Mouse (Mus musculus): ENCODE measurements around the gene Spop. TPM values are rescaled to one million over a fixed set of nuclear protein-coding genes. Genes with fewer than 3 reads are reported as not detected.
"Not testable (repeated sequence)": the region's sequence is repeated elsewhere in the genome, so short reads cannot be mapped to it uniquely, and the experiment has no call there.

Gene Spop
- polyA plus RNA-seq, 1 experiment from 2014 or later = 103 TPM

GRCm38 (mm10) chr11:95494374-95494773 lies 80.5 kb downstream of the Spop start:
- Histone ChIP-seq H3K36me3 (peaks cover 61% of the 10 kb centered on the region), H3K27ac (no peak overlapping the region), H3K4me3 (no peak overlapping the region), H3K27me3 (ENCODE audit: insufficient read depth, poor library complexity, severe bottlenecking) (no peaks in the 10 kb centered on the region), H3K4me1 (peaks cover 10% of the 10 kb centered on the region), H3K9me3 (no peaks in the 10 kb centered on the region)
- no peak for DNase-seq (ENCODE audit: low spot score)
- 77% methylated on average over 3 of the region's 3 CpGs for WGBS

DNA sequence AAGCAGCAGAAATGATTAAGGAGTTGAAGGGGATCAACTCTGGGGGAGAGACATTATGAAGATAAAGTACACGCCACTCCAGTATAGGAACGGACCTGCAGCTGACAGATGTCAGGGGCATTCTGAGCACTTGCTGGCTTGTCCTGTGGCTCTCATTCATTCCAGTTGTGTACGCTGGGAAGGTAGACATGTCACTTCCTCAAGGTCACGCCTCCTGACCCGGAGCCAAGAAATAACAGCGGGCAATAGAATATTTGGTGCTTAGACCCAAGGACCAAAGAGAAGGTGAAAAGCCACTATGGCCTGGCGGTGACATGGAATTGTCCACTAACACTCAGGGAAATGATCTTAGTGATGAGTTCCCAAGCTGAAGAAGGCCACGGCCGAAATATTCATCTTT lies 82.0 kb downstream of the Spop start:
- H3K9me3 ChIP-seq = no peaks in the 10 kb centered on the region
- no peak for DNase-seq (ENCODE audit: low spot score)
- H3K36me3 ChIP-seq = peaks cover 48% of the 10 kb centered on the region
- no peak overlapping the region for H3K27ac ChIP-seq
- no peaks in the 10 kb centered on the region; the same call in 1 of the 2 replicates for H3K4me1 ChIP-seq
- H3K4me3 ChIP-seq = no peak overlapping the region
- H3K27me3 ChIP-seq (ENCODE audit: insufficient read depth, poor library complexity, severe bottlenecking) = no peaks in the 10 kb centered on the region
- 86% methylated on average over 9 of the region's 9 CpGs for WGBS

GRCm38 (mm10) chr11:95497921-95498320 lies 84.0 kb downstream of the Spop start:
- Histone ChIP-seq H3K4me3 (no peak overlapping the region), H3K36me3 (peaks cover 32% of the 10 kb centered on the region), H3K27me3 (ENCODE audit: insufficient read depth, poor library complexity, severe bottlenecking) (no peaks in the 10 kb centered on the region), H3K9me3 (no peaks in the 10 kb centered on the region), H3K4me1 (no peaks in the 10 kb centered on the region), H3K27ac (no peak overlapping the region)
- WGBS = 92% methylated on average over 5 of the region's 5 CpGs
- no peak for DNase-seq (ENCODE audit: low spot score)

GRCm38 (mm10) chr11:95500412-95500811 lies 86.5 kb downstream of the Spop start:
- WGBS = 39% methylated on average over 4 of the region's 4 CpGs
- H3K36me3 ChIP-seq = peaks cover 13% of the 10 kb centered on the region; the same call in 1 of the 2 replicates
- H3K27ac ChIP-seq = no peak overlapping the region
- peaks cover 10% of the 10 kb centered on the region for H3K4me1 ChIP-seq
- no peak overlapping the region for H3K4me3 ChIP-seq
- H3K27me3 ChIP-seq (ENCODE audit: insufficient read depth, poor library complexity, severe bottlenecking) = no peaks in the 10 kb centered on the region
- H3K9me3 ChIP-seq = no peaks in the 10 kb centered on the region
- no peak for DNase-seq (ENCODE audit: low spot score)

DNA sequence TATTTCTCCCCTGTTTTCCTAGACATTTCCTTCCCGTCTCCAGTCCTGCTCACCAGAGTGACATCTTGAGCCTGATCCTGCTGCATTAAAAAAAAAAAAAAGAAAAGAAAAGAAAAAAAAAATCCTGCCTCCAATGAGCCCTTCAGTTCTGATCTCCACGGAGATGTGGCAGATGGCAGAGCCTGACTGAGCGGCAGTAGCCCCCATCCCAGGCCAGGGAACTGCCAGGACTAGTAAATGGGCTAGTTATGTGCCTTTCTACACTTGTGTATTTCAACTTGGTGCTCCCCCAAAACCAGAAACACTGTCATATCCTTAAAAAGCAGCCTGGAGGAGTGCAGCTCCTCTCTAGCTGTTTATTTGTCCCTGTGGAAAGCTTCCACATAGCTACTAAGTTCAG lies 87.0 kb downstream of the Spop start:
- Histone ChIP-seq H3K4me3 (no peak overlapping the region), H3K27ac (no peak overlapping the region), H3K27me3 (ENCODE audit: insufficient read depth, poor library complexity, severe bottlenecking) (0 out of 2 replicates have a peak, but pooled peaks cover 1% of the 10 kb centered on the region), H3K4me1 (peaks cover 10% of the 10 kb centered on the region), H3K36me3 (peaks cover 10% of the 10 kb centered on the region; the same call in 1 of the 2 replicates), H3K9me3 (no peaks in the 10 kb centered on the region)
- 50% methylated on average over 3 of the region's 3 CpGs for WGBS
- DNase-seq (ENCODE audit: low spot score) = no peak

DNA sequence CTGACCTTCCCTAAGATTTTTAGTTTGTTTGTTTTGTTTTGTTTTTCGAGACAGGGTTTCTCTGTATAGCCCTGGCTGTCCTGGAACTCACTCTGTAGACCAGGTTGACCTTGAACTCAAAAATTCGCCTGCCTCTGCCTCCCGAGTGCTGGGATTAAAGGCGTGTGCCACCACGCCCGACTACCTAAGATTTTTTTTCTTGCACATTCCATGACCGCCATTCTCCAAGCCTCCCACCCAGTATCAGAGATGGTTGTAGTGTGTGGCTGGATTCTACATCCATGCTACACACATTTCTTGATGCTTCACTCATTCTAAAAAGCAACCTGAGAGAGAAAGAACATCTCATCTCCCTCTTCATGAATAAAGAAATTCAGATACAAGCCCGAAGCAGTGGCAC lies 87.9 kb downstream of the Spop start:
- not testable (repeated sequence) for H3K36me3 ChIP-seq; H3K9me3 ChIP-seq; H3K27me3 ChIP-seq (ENCODE audit: insufficient read depth, poor library complexity, severe bottlenecking); H3K27ac ChIP-seq; H3K4me3 ChIP-seq; DNase-seq (ENCODE audit: low spot score)
- 81% methylated on average over 8 of the region's 8 CpGs for WGBS
- H3K4me1 ChIP-seq = peaks cover 10% of the 10 kb centered on the region

DNA sequence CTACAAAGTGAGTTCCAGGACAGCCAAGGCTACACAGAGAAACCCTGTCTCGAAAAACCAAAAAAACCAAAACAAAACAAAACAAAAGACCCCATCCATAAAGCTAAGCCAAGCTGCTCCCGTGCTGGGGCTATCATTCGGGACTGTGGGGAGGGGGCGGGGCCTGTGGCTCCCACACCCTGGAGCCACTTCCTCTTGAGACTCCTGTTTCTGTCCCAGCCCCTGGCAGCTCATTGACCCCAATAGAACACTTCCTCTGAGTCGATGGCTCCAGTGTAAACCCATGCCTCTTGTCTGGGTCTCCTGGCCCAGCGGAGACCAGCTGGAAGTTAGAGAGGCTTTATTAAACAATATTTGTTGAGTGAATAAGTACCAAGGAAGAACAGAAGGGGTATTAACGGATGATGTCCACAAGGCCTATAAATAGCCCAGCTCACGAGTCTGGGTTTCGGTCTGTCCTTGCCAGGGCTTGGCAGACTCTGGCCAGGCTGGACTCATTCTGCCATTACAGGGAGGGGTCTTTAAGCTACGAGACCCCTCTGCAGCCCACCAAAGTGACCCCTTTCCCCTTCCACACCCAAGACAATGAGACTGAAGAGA lies 89.8 kb downstream of the Spop start:
- Histone ChIP-seq H3K36me3 (no peaks in the 10 kb centered on the region), H3K27ac (peak overlapping the region; percentile 52), H3K9me3 (no peaks in the 10 kb centered on the region), H3K4me3 (no peak overlapping the region), H3K27me3 (ENCODE audit: insufficient read depth, poor library complexity, severe bottlenecking) (peaks cover 28% of the 10 kb centered on the region), H3K4me1 (peaks cover 24% of the 10 kb centered on the region)
- WGBS = 47% methylated on average over 10 of the region's 10 CpGs
- no peak for DNase-seq (ENCODE audit: low spot score)

- Histone ChIP-seq H3K27me3 (ENCODE audit: insufficient read depth, poor library complexity, severe bottlenecking) (peaks cover 34% of the 10 kb centered on the region), H3K27ac (peak overlapping the region; percentile 52; the same call in 1 of the 2 replicates)
Measured at GRCm38 (mm10) chr11:95504271-95504731, 90.4 kb downstream of the Spop start.

DNA sequence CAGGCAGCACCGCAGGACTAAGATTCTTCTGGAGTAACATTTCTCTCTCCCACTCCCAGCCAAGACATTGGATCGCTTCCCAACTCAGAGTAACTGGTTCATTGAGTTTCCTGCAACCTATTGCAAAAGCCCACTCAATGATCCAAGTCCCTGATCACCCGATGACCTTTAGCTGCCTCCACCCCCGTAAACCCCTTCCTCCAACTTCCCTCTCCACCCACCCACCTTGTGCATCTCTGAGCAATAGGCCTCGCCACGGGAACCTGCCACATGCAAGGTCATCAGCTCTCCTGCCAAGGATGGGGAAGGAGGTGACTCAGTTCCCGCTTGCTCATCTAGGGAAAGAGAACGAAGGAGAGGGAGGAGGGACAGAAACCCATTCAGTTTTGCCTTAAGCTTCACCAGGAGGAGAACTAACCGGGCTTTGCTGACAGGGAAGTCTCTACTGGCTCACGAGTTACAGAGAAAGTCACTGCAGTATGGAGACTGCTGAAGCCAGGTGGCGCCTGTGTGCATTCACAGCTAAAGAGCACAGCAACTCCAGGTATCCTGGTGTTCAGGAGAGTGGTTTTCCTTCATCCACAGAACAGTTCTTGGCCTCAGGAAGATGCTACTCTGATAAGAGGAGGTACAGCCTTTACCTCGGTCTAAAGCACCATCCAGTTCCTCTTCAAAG lies 93.3 kb downstream of the Spop start:
- Histone ChIP-seq H3K36me3 (no peaks in the 10 kb centered on the region), H3K9me3 (no peaks in the 10 kb centered on the region), H3K4me1 (peaks cover 24% of the 10 kb centered on the region), H3K4me3 (no peak overlapping the region), H3K27ac (no peak overlapping the region), H3K27me3 (ENCODE audit: insufficient read depth, poor library complexity, severe bottlenecking) (peaks cover 63% of the 10 kb centered on the region)
- DNase-seq (ENCODE audit: low spot score) = no peak
- WGBS = 41% methylated on average over 12 of the region's 12 CpGs

More at GRCm38 (mm10) chr11:95504271-95504731, 90.4 kb downstream of the Spop start:
- Histone ChIP-seq H3K36me3 (no peaks in the 10 kb centered on the region), H3K4me3 (no peak overlapping the region), H3K9me3 (no peaks in the 10 kb centered on the region), H3K4me1 (peaks cover 24% of the 10 kb centered on the region)
- DNase-seq (ENCODE audit: low spot score) = no peak
- 62% methylated on average over 6 of the region's 6 CpGs for WGBS

DNA sequence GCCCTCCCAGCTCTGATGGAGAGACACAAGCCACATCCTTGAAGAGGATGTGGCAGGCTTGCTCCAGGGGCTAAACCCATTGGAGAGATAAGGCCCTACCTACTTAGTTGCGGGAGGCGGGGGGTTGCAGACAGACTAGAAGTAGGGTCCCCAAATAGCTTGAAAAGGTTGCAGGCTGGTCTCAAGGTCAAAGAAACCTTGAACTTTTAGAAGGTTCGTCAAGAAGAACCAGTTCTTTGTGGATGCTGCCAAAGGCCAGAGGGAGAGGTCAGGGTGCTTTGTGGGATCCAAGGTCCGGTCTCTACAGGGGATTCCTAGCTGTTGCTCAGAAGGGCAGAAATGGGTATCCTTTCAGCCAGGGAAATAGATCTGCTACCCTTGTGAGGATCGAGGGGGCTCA lies 93.9 kb downstream of the Spop start:
- Histone ChIP-seq H3K4me1 (peaks cover 24% of the 10 kb centered on the region), H3K36me3 (no peaks in the 10 kb centered on the region), H3K4me3 (no peak overlapping the region), H3K27ac (no peak overlapping the region), H3K27me3 (ENCODE audit: insufficient read depth, poor library complexity, severe bottlenecking) (peaks cover 69% of the 10 kb centered on the region), H3K9me3 (no peaks in the 10 kb centered on the region)
- 61% methylated on average over 5 of the region's 5 CpGs for WGBS
- DNase-seq (ENCODE audit: low spot score) = no peak

GRCm38 (mm10) chr11:95508211-95508926 lies 94.5 kb downstream of the Spop start:
- Histone ChIP-seq H3K4me1 (peaks cover 26% of the 10 kb centered on the region), H3K27ac (no peak overlapping the region), H3K9me3 (no peaks in the 10 kb centered on the region), H3K27me3 (ENCODE audit: insufficient read depth, poor library complexity, severe bottlenecking) (peaks cover 74% of the 10 kb centered on the region), H3K36me3 (no peaks in the 10 kb centered on the region), H3K4me3 (no peak overlapping the region)
- WGBS = 54% methylated on average over 13 of the region's 13 CpGs
- DNase-seq (ENCODE audit: low spot score) = no peak

GRCm38 (mm10) chr11:95509126-95509717 lies 95.3 kb downstream of the Spop start:
- H3K4me1 ChIP-seq = peaks cover 27% of the 10 kb centered on the region
- no peak overlapping the region for H3K27ac ChIP-seq
- no peaks in the 10 kb centered on the region for H3K36me3 ChIP-seq
- 79% methylated on average over 6 of the region's 6 CpGs for WGBS
- peaks cover 83% of the 10 kb centered on the region for H3K27me3 ChIP-seq (ENCODE audit: insufficient read depth, poor library complexity, severe bottlenecking)
- no peaks in the 10 kb centered on the region for H3K9me3 ChIP-seq
- no peak for DNase-seq (ENCODE audit: low spot score)
- no peak overlapping the region for H3K4me3 ChIP-seq

DNA sequence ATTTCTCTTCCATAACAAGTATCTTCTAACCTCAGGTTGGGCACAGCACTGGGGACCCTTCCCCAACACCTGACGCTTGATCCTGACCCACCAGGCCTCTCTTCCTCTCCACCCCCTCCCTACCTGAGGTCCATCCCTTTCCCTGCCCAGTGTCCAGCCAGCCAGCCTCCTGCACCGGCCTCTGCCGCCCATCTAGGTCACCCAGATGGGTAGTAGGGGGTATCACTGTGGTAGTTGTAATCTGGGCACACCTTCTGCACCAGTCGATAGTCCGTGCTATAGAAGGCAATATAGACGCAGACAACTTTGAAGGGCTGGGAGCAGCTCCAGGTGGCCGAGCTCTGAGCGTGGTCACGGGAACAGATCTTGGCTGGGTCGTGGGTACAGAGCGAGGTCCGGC lies 96.8 kb downstream of the Spop start:
- 80% methylated on average over 12 of the region's 12 CpGs for WGBS
- H3K36me3 ChIP-seq = no peaks in the 10 kb centered on the region
- H3K27me3 ChIP-seq (ENCODE audit: insufficient read depth, poor library complexity, severe bottlenecking) = peaks cover 97% of the 10 kb centered on the region
- no peak for DNase-seq (ENCODE audit: low spot score)
- H3K9me3 ChIP-seq = no peaks in the 10 kb centered on the region
- H3K4me1 ChIP-seq = peaks cover 37% of the 10 kb centered on the region
- H3K27ac ChIP-seq = no peak overlapping the region
- H3K4me3 ChIP-seq = no peak overlapping the region
